Mouse (Mus musculus) CH12.LX (cell line): ENCODE measurements around the gene Wdr72. TPM values are rescaled to one million over a fixed set of nuclear protein-coding genes. Genes with fewer than 3 reads are reported as not detected.

Source experiments
- DNase-seq: peaks from one replicate; pipeline ENCODE4 v3.0.0-alpha.2; 2013; ENCODE audit errors: extremely low read depth
- H3K27ac ChIP-seq: 2 replicates; pipeline ENCODE4 v1.5.1; 2012; ENCODE audit warnings: low read depth, mild to moderate bottlenecking, control low read depth, moderate library complexity; ENCODE audit not compliant: insufficient read depth
- H3K27me3 ChIP-seq: replicated peaks from 2 replicates; pipeline ENCODE3; 2012; ENCODE audit warnings: inconsistent platforms
- H3K36me3 ChIP-seq, 2 experiments: replicated peaks in 1 of 2; 2 replicates each; pipeline versions ENCODE3 to v1.6.1; 2012; ENCODE audit warnings: inconsistent platforms in 1 of 2, low read length in 1 of 2, mild to moderate bottlenecking in 1 of 2, mixed read lengths in 1 of 2, moderate library complexity in 1 of 2; ENCODE audit not compliant: control insufficient read depth in 1 of 2, insufficient read depth in 1 of 2
- H3K4me1 ChIP-seq, 2 experiments: 2 replicates each; pipeline ENCODE4 v1.6.1; 2012; ENCODE audit warnings: inconsistent platforms in 1 of 2, moderate library complexity in 1 of 2; ENCODE audit not compliant: insufficient read depth in 2 of 2, control insufficient read depth in 1 of 2
- H3K4me2 ChIP-seq: 2 replicates; pipeline ENCODE4 v1.6.1; 2012; ENCODE audit warnings: low read depth, mild to moderate bottlenecking, control low read depth; ENCODE audit not compliant: poor library complexity, insufficient read depth, severe bottlenecking
- H3K4me3 ChIP-seq, 3 experiments: fragments of 150-350 bp in 1 of 3; sonication (generic) in 1 of 3; replicated peaks in 1 of 3; 2 replicates each; pipeline versions ENCODE3 to v1.5.1; 2011 to 2012; ENCODE audit warnings: low read depth in 2 of 3, low read length in 2 of 3, mild to moderate bottlenecking in 2 of 3, moderate library complexity in 2 of 3, control low read depth in 1 of 3, improper control_type of control experiment in 1 of 3, inconsistent platforms in 1 of 3, mixed read lengths in 1 of 3; ENCODE audit not compliant: poor library complexity in 1 of 3
- H3K79me2 ChIP-seq: replicated peaks from 2 replicates; pipeline ENCODE4 v1.6.1; 2012; ENCODE audit warnings: mild to moderate bottlenecking, moderate library complexity; ENCODE audit not compliant: control insufficient read depth, poor library complexity, insufficient read depth, severe bottlenecking; ENCODE audit errors: extremely low read depth
- H3K9ac ChIP-seq: 2 replicates; pipeline ENCODE4 v1.6.1; 2012; ENCODE audit warnings: low read depth, mild to moderate bottlenecking, control low read depth, moderate library complexity; ENCODE audit not compliant: insufficient read depth
- H3K9me3 ChIP-seq: replicated peaks from 2 replicates; pipeline ENCODE3; 2012; ENCODE audit warnings: low read length, inconsistent platforms, mixed read lengths
- BHLHE40 ChIP-seq: IDR thresholded peaks from 2 replicates; pipeline ENCODE4 v1.6.1; 2011; ENCODE audit warnings: mild to moderate bottlenecking, low read depth, low read length, improper control_type of control experiment
- CHD1 ChIP-seq: IDR thresholded peaks from 2 replicates; pipeline ENCODE4 v1.6.1; 2012; ENCODE audit warnings: low read depth, low read length, improper control_type of control experiment, inconsistent platforms
- CTCF ChIP-seq, 2 experiments: IDR thresholded peaks in 1 of 2; conservative IDR thresholded peaks in 1 of 2; 2 replicates each; pipeline ENCODE4 v1.5.1; 2011 to 2012; ENCODE audit warnings: low read depth in 2 of 2, low read length in 2 of 2, improper control_type of control experiment in 1 of 2, inconsistent platforms in 1 of 2, mild to moderate bottlenecking in 1 of 2, moderate library complexity in 1 of 2
- E2F4 ChIP-seq: IDR thresholded peaks from 2 replicates; pipeline ENCODE4 v1.6.1; 2011; ENCODE audit warnings: low read depth, low read length, improper control_type of control experiment; ENCODE audit not compliant: insufficient replicate concordance
- EP300 ChIP-seq: IDR thresholded peaks from 2 replicates; pipeline ENCODE4 v1.6.1; 2011; ENCODE audit warnings: low read length, improper control_type of control experiment
- ETS1 ChIP-seq: conservative IDR thresholded peaks from 2 replicates; pipeline ENCODE4 v1.6.1; 2012; ENCODE audit warnings: low read depth, mild to moderate bottlenecking, inconsistent platforms, low read length, improper control_type of control experiment, moderate library complexity
- JUND ChIP-seq: conservative IDR thresholded peaks from 2 replicates; pipeline ENCODE4 v1.6.1; 2011; ENCODE audit warnings: low read depth, low read length, improper control_type of control experiment
- MAFK ChIP-seq: IDR thresholded peaks from 2 replicates; pipeline ENCODE4 v1.6.1; 2011; ENCODE audit warnings: low read length, improper control_type of control experiment; ENCODE audit not compliant: insufficient replicate concordance
- MYC ChIP-seq: IDR thresholded peaks from 2 replicates; pipeline ENCODE4 v1.6.1; 2011; ENCODE audit warnings: low read depth, mild to moderate bottlenecking, improper control_type of control experiment, low read length
- NELFE ChIP-seq: IDR thresholded peaks from 2 replicates; pipeline ENCODE4 v1.6.1; 2011; ENCODE audit warnings: low read depth, low read length, improper control_type of control experiment
- NRF1 ChIP-seq: IDR thresholded peaks from 2 replicates; pipeline ENCODE4 v1.6.1; 2014; ENCODE audit warnings: low read depth, mild to moderate bottlenecking, inconsistent platforms, low read length, improper control_type of control experiment, moderate library complexity
- PAX5 ChIP-seq: IDR thresholded peaks from 2 replicates; pipeline ENCODE4 v1.6.1; 2012; ENCODE audit warnings: low read length, inconsistent platforms, mixed read lengths
- POLR2AphosphoS2 ChIP-seq: IDR thresholded peaks from 2 replicates; pipeline ENCODE4 v1.6.1; 2011; ENCODE audit warnings: low read depth, low read length, improper control_type of control experiment
- RAD21 ChIP-seq: IDR thresholded peaks from 2 replicates; pipeline ENCODE4 v1.6.1; 2011; ENCODE audit warnings: low read depth, mild to moderate bottlenecking, low read length, improper control_type of control experiment, moderate library complexity
- RCOR1 ChIP-seq: conservative IDR thresholded peaks from 2 replicates; pipeline ENCODE4 v1.6.1; 2012; ENCODE audit warnings: low read depth, mild to moderate bottlenecking, inconsistent platforms, low read length, improper control_type of control experiment
- SIN3A ChIP-seq: IDR thresholded peaks from 2 replicates; pipeline ENCODE4 v1.6.1; 2012; ENCODE audit warnings: low read length, improper control_type of control experiment, inconsistent platforms
- SMC3 ChIP-seq: IDR thresholded peaks from 2 replicates; pipeline ENCODE4 v1.6.1; 2011; ENCODE audit warnings: low read depth, low read length, improper control_type of control experiment
- TBP ChIP-seq: conservative IDR thresholded peaks from 2 replicates; pipeline ENCODE4 v1.6.1; 2011; ENCODE audit warnings: low read depth, low read length, improper control_type of control experiment
- USF1 ChIP-seq: IDR thresholded peaks from 2 replicates; pipeline ENCODE4 v1.6.1; 2014; ENCODE audit warnings: low read depth, mild to moderate bottlenecking, inconsistent platforms, low read length, improper control_type of control experiment
- USF2 ChIP-seq: conservative IDR thresholded peaks from 2 replicates; pipeline ENCODE4 v1.6.1; 2011; ENCODE audit warnings: low read depth, low read length, improper control_type of control experiment
- ZKSCAN1 ChIP-seq: IDR thresholded peaks from 2 replicates; pipeline ENCODE4 v1.6.1; 2012; ENCODE audit warnings: low read depth, inconsistent platforms, low read length, improper control_type of control experiment, borderline replicate concordance
- ZNF384 ChIP-seq: IDR thresholded peaks from 2 replicates; pipeline ENCODE4 v1.6.1; 2012; ENCODE audit warnings: low read depth, low read length, improper control_type of control experiment, inconsistent platforms
- dilution Hi-C: fragments of 300-500 bp; cut with MboI; formaldehyde crosslinking; loops from 2 replicates; pipeline ENCODE4 v1.14.3; 2020; ENCODE audit warnings: low sequenced_read_pairs; ENCODE audit not compliant: extremely low pct_unique_long_range_greater_than_20kb, extremely low pct_ligation_motif_present
- in situ Hi-C: fragments of 300-500 bp; cut with MboI; formaldehyde crosslinking; loops from 3 replicates; pipeline ENCODE4 v1.14.3; 2019; ENCODE audit warnings: low sequenced_read_pairs, low pct_ligation_motif_present, low pct_unique_long_range_greater_than_20kb, mixed read lengths
- polyA plus RNA-seq: library from polyadenylated mRNA; unstranded; fragments of >175 nt; gene quantifications from 2 replicates; pipeline ENCODE4 v1.2.1, GENCODE M21; 2012; ENCODE audit warnings: low read depth; ENCODE audit not compliant: insufficient read length
- total RNA-seq, 2 experiments: library from RNA; depleted of rRNA; stranded (reverse); fragments of 300-350 nt in 1 of 2; fragments of >200 nt in 1 of 2; gene quantifications; 2 replicates each; pipeline ENCODE4 v1.2.3; 2012 to 2014

Wdr72 gene
- total and polyA plus RNA-seq, 3 experiments: 0.04 TPM; not detected in 2

DNA sequence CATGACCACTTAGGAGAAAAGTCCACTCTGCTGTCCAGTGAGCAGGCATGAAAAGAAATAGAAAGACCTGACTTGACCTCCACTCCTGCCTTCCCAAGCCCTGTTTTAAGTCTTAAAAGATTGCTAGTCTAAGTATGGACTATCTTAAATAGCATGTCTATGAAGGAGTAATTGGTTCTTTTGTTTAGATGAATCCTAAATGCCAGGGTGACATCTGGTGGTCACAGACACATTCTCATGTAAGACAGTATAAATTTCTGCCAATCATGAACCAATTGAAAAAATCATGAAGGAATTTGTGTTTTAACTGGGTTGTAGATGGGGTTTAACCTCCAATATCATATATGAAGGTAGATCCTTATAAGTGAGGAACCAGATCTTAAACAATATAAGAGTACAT is 31.7 kb upstream of the Wdr72 start:
- no peaks in the 10 kb centered on the region for H3K9me3 ChIP-seq
- TF ChIP-seq CHD1 (no peak), PAX5 (no peak), RCOR1 (no peak), RAD21 (peak; percentile 7), ETS1 (no peak), USF2 (no peak), POLR2AphosphoS2 (no peak)
- H3K4me3 ChIP-seq: no peak overlapping the region
- no peaks in the 10 kb centered on the region for H3K79me2 ChIP-seq
- dilution Hi-C loops: no loop called here
- H3K27ac ChIP-seq: no peak overlapping the region
- H3K4me1 ChIP-seq: no peaks in the 10 kb centered on the region
- H3K9ac ChIP-seq: no peak overlapping the region
- H3K4me2 ChIP-seq: no peak overlapping the region
- no peak for DNase-seq
- no peaks in the 10 kb centered on the region for H3K27me3 ChIP-seq
- in situ Hi-C loops: no loop called here
- H3K36me3 ChIP-seq: no peaks in the 10 kb centered on the region

DNA sequence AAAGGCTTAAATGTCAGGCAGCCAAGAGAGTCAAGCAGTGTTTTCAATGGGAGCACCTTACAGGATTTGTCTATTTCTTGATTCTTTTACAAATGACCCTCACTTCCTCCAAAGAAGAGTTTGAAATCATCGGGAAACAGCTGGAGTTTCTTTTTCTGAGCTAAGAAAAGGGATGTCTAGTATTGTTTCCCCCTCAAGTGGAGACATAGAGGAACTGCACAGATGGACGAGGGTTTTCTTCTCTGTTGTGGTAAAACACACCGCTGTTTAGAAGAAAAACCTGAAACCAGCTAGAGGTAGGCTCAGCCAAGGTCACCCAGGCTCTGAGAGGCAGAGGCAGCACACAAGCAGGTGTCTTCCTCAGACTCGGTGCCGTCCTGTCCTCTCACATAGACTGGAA is 29.9 kb upstream of the Wdr72 start:
- dilution Hi-C loops: no loop called here
- TF ChIP-seq SMC3: peak; percentile 11; the same call in 1 of the 2 replicates
- peak; percentile 26 to 52; a peak in 2 of 4 replicates for TF ChIP-seq CTCF (conservative IDR thresholded peaks at IDR 0.05 in 1 of 2, IDR thresholded peaks at IDR 0.05 in 1 of 2; ENCODE audit: low read depth in 2 of 2, low read length in 2 of 2)
- no peak for TF ChIP-seq MYC
- peak; percentile 37 for TF ChIP-seq RAD21
- no peak for TF ChIP-seq ZKSCAN1
- no peak for TF ChIP-seq NRF1
- no peak for TF ChIP-seq BHLHE40
- H3K79me2 ChIP-seq: no peaks in the 10 kb centered on the region
- no peak overlapping the region for H3K9ac ChIP-seq
- in situ Hi-C loops: no loop called here
- H3K36me3 ChIP-seq: no peaks in the 10 kb centered on the region
- H3K4me1 ChIP-seq: no peaks in the 10 kb centered on the region
- no peaks in the 10 kb centered on the region for H3K27me3 ChIP-seq
- no peak overlapping the region for H3K27ac ChIP-seq
- H3K4me2 ChIP-seq: peak overlapping the region; percentile 36; the same call in 1 of the 2 replicates
- no peaks in the 10 kb centered on the region for H3K9me3 ChIP-seq
- H3K4me3 ChIP-seq: no peak overlapping the region
- peak; percentile 20 for DNase-seq

DNA sequence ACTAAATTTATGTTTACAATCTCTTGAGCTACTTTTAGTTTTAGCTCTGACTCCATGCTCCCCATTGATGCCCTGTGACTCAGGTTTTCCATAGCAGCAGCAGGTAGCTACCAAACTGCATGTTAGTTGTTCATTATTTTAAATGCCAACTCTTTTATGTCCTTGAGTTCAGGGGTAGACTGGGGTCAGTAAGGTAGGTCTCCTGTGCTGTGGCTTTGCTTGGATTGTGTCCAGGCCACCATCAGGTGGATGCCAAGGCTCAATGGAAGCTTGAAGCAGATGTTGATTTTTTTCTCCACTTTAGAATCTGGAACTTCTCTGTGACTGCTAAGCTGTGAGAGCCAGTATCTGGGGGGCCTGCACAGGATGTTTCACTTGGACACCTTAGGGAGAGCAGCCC is 8.6 kb upstream of the Wdr72 start:
- H3K4me2 ChIP-seq: no peak overlapping the region
- no peak overlapping the region for H3K4me3 ChIP-seq
- H3K27ac ChIP-seq: no peak overlapping the region
- no peaks in the 10 kb centered on the region for H3K4me1 ChIP-seq
- in situ Hi-C loops: no loop called here
- DNase-seq: no peak
- H3K79me2 ChIP-seq: no peaks in the 10 kb centered on the region
- TF ChIP-seq E2F4 (no peak), SIN3A (no peak), ZNF384 (no peak), JUND (no peak), MAFK (no peak), EP300 (no peak), TBP (no peak), NELFE (no peak), USF1 (no peak)
- TF ChIP-seq, all 38 proteins: peak for 0
- Histone ChIP-seq H3K27me3 (peaks cover 2% of the 10 kb centered on the region), H3K9me3 (no peaks in the 10 kb centered on the region), H3K36me3 (no peaks in the 10 kb centered on the region), H3K9ac (no peak overlapping the region)
- dilution Hi-C loops: no loop called here
